ENCODE assay signal across 13 mouse cellular contexts in the genomic region with DNA sequence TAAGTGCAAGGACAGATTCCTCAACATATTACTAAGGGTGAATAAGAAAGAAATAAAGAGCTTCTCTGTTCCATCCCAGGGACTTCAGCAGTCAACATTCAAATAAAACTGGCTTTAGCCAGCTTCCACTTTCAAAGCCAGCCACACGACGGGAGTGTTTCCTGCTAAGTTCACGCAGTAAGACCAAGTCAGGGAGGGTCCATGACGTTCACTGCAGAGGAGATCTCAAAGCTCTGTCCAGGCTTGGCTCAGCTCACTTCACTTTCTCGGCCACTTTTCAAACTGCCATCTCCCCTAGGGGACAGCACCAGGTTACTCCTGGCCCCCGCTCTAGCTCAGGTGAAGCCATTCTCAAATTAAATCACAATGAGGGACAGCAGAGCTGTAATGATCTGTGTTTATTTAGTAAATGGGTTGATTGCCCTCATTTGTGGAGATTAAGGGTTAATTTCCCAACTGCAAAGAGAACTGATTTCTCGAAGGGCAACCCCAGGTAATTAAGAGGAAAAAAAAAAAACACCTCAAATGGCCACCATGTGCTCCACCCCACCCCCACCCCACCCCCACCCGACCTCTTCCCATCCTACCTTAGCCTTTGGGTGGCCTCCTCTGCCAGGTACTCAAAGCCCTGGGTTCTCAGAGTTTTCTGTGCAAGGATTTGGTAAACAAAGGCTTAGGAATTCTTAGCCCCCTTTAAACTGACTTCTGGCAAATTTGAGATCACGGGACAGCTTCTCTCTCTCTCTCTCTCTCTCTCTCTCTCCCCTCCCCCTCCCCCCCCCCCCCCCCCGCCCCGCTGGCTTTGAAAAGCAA. TPM values are rescaled to one million over a fixed set of nuclear protein-coding genes. Genes with fewer than 3 reads are reported as not detected.
DNase-seq lines count a peak whose midpoint lies in the region; ATAC-seq and TF ChIP-seq lines count a peak whose summit lies in the region.
"Had no signal": no experiment of that assay in that cellular context is flagged by ENCODE, and none has a peak within 500 bp of the region (broad histone marks: within the 10 kb centered on the region; RNA-seq: fewer than 3 reads in every experiment).

No protein-coding gene starts in this region.

- peaks cover 41% of the 10 kb centered on the region; the same call in 1 of the 2 replicates for H3K27me3 ChIP-seq in heart, embryonic 10.5 days (ENCODE audit: insufficient read depth, poor library complexity, severe bottlenecking)
- H3K27me3 ChIP-seq in midbrain, embryonic 13.5 days = peaks cover 7% of the 10 kb centered on the region
- H3K27me3 ChIP-seq in midbrain, postnatal 0 days (ENCODE audit: insufficient read depth, low read length) = no peaks in the 10 kb centered on the region
- H3K27me3 ChIP-seq in embryonic facial prominence, embryonic 14.5 days (replicated peaks; ENCODE audit: control insufficient read depth, insufficient read depth, low read length) = no peaks in the 10 kb centered on the region

- H3K4me1 ChIP-seq in heart, embryonic 10.5 days = peaks cover 32% of the 10 kb centered on the region
- peaks cover 17% of the 10 kb centered on the region for H3K4me1 ChIP-seq in midbrain, embryonic 13.5 days (replicated peaks)
- H3K4me1 ChIP-seq in midbrain, postnatal 0 days (ENCODE audit: insufficient read depth, low read length) = no peaks in the 10 kb centered on the region
- peaks cover 20% of the 10 kb centered on the region for H3K4me1 ChIP-seq in embryonic facial prominence, embryonic 14.5 days (ENCODE audit: control insufficient read depth, insufficient read depth, low read length)

- peak; percentile 24; the same call in 1 of the 2 replicates for ATAC-seq in midbrain, embryonic 13.5 days
- ATAC-seq in midbrain, postnatal 0 days (ENCODE audit: low FRiP score) = no peak
- no peak for ATAC-seq in embryonic facial prominence, embryonic 14.5 days (ENCODE audit: low read depth)

- H3K4me2 ChIP-seq in midbrain, embryonic 13.5 days (replicated peaks) = no peak overlapping the region
- no peak overlapping the region for H3K4me2 ChIP-seq in midbrain, postnatal 0 days (ENCODE audit: low read depth, low read length, poor library complexity, severe bottlenecking)
- 0 out of 2 replicates have a peak overlapping the region, but pooled peaks have one; percentile 7 for H3K4me2 ChIP-seq in embryonic facial prominence, embryonic 14.5 days (ENCODE audit: low read depth, low read length)

- no peak overlapping the region for H3K9ac ChIP-seq in midbrain, embryonic 13.5 days (replicated peaks)
- H3K9ac ChIP-seq in midbrain, postnatal 0 days (replicated peaks; ENCODE audit: low read length, poor library complexity, severe bottlenecking) = no peak overlapping the region
- no peak overlapping the region for H3K9ac ChIP-seq in embryonic facial prominence, embryonic 14.5 days (ENCODE audit: low read depth, low read length)

- WGBS in heart, embryonic 10.5 days = 7% methylated on average over 10 of the region's 11 CpGs
- whole genome bisulfite sequencing in midbrain, embryonic 13.5 days = 12% methylated on average over 9 of the region's 11 CpGs
- WGBS in midbrain, postnatal 0 days = 17% methylated on average over 9 of the region's 11 CpGs
- WGBS in embryonic facial prominence, embryonic 14.5 days = 16% methylated on average over 9 of the region's 11 CpGs

- no peaks in the 10 kb centered on the region for H3K9me3 ChIP-seq in heart, embryonic 10.5 days
- H3K9me3 ChIP-seq in midbrain, embryonic 13.5 days = no peaks in the 10 kb centered on the region
- no peaks in the 10 kb centered on the region for H3K9me3 ChIP-seq in midbrain, postnatal 0 days (ENCODE audit: low read length)
- no peaks in the 10 kb centered on the region for H3K9me3 ChIP-seq in embryonic facial prominence, embryonic 14.5 days (ENCODE audit: control insufficient read depth, low read length)
- H3K9me3 ChIP-seq: megakaryocyte, embryonic 14.5 days had no signal

- DNase-seq in heart, postnatal 4 days = peak; percentile 14
- DNase-seq in heart, embryonic 10.5 days (ENCODE audit: low spot score) = no peak
- DNase-seq in midbrain, postnatal 0 days (ENCODE audit: low spot score) = no peak
- no peak for DNase-seq in embryonic facial prominence, embryonic 14.5 days (ENCODE audit: low spot score)
- DNase-seq in frontal cortex, postnatal 14 days (ENCODE audit: low spot score in 2 of 2) = no peak
- no peak for DNase-seq in thymus, postnatal 36 days
- DNase-seq: adrenal gland, postnatal 14 days; cerebellum, postnatal 36 days; kidney, postnatal 25 days; liver; right cerebral cortex, postnatal 25 days had no signal

- H3K36me3 ChIP-seq in heart, embryonic 10.5 days = no peaks in the 10 kb centered on the region
- H3K36me3 ChIP-seq in midbrain, embryonic 13.5 days = no peaks in the 10 kb centered on the region
- H3K36me3 ChIP-seq in midbrain, postnatal 0 days (ENCODE audit: insufficient read depth, low read length) = no peaks in the 10 kb centered on the region
- H3K36me3 ChIP-seq in embryonic facial prominence, embryonic 14.5 days (ENCODE audit: control insufficient read depth, insufficient read depth, low read length) = no peaks in the 10 kb centered on the region

- no peak overlapping the region for H3K4me3 ChIP-seq in heart, embryonic 10.5 days
- no peak overlapping the region for H3K4me3 ChIP-seq in midbrain, embryonic 13.5 days (replicated peaks)
- no peak overlapping the region for H3K4me3 ChIP-seq in midbrain, postnatal 0 days (ENCODE audit: low read depth, low read length)
- H3K4me3 ChIP-seq in embryonic facial prominence, embryonic 14.5 days (ENCODE audit: low read depth, low read length) = no peak overlapping the region
- H3K4me3 ChIP-seq: megakaryocyte, embryonic 14.5 days had no signal

- H3K27ac ChIP-seq in heart, embryonic 10.5 days = no peak overlapping the region
- H3K27ac ChIP-seq in midbrain, embryonic 13.5 days = no peak overlapping the region
- no peak overlapping the region for H3K27ac ChIP-seq in midbrain, postnatal 0 days (ENCODE audit: low read depth, low read length)
- H3K27ac ChIP-seq in embryonic facial prominence, embryonic 14.5 days (replicated peaks; ENCODE audit: low read depth, low read length) = no peak overlapping the region

- TF ChIP-seq CTCF in midbrain, postnatal 0 days (IDR thresholded peaks at IDR 0.05) = no peak

RNA-seq across cellular contexts. Expression of a gene that starts 9.7 kb away (rescaled TPM):
- total RNA-seq in heart, postnatal 4 days (2021) = 1 to 10 TPM; 7.2 to 7.4 TPM
- 4.2 and 13.0 TPM in 2 replicates for polyA plus RNA-seq in heart, embryonic 10.5 days (2016; fragmentation: Nextera tagmentation; extraction: Ambion mirVana)
- 2.7 and 4.0 TPM in 2 replicates for polyA plus RNA-seq in midbrain, embryonic 13.5 days (2015; fragmentation: Nextera tagmentation; extraction: Ambion mirVana)
- 11.9 and 12.8 TPM in 2 replicates for total RNA-seq in midbrain, postnatal 0 days (2014; rRNA removed)
- polyA plus RNA-seq in midbrain, postnatal 0 days (2015; fragmentation: Nextera tagmentation; extraction: Ambion mirVana) = 1.6 and 1.7 TPM in 2 replicates
- polyA plus RNA-seq in embryonic facial prominence, embryonic 14.5 days (2014; fragmentation: Nextera tagmentation; extraction: Ambion mirVana) = 13.8 and 16.6 TPM in 2 replicates

RNA-seq across cellular contexts. Expression of a gene that starts 43.5 kb away (rescaled TPM):
- not detected for total RNA-seq in heart, postnatal 4 days (2021)
- 0.16 TPM in 1 of 2 replicates, not detected in the other for polyA plus RNA-seq in heart, embryonic 10.5 days (2016; fragmentation: Nextera tagmentation; extraction: Ambion mirVana)
- polyA plus RNA-seq in midbrain, embryonic 13.5 days (2015; fragmentation: Nextera tagmentation; extraction: Ambion mirVana) = 7.2 and 8.8 TPM in 2 replicates
- 6.0 and 7.5 TPM in 2 replicates for total RNA-seq in midbrain, postnatal 0 days (2014; rRNA removed)
- polyA plus RNA-seq in midbrain, postnatal 0 days (2015; fragmentation: Nextera tagmentation; extraction: Ambion mirVana) = 13.6 and 15.0 TPM in 2 replicates
- polyA plus RNA-seq in embryonic facial prominence, embryonic 14.5 days (2014; fragmentation: Nextera tagmentation; extraction: Ambion mirVana) = 1.6 and 5.9 TPM in 2 replicates
